Mouse (Mus musculus): Measurements from ENCODE around the gene Mbd6. TPM values are rescaled to one million over a fixed set of nuclear protein-coding genes. Genes with fewer than 3 reads are reported as not detected.
A peak's percentile ranks its signal among the peaks of the same experiment; 100 is the strongest.

Mbd6 gene
- polyA plus RNA-seq, 1 experiment from 2014 or later = 10.6 TPM

DNA sequence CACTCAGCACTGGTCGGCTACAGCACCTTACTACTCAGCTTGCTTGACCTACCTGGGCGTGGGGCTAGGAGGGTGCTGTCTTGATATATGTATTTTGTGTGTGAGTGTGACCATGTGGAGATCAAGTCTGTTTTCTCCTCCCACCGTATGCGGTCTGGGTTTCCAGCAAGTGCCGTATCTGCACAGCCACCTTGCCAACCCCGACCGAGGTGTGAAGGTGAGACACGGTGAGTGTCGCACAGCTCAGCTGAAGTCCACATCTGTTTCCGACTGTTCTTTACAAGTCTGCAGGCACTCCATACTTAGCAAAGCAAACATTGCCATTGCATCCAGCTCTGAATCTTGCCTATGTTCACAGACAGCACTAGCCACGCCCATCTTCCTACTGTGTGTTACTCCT is 14.3 kb upstream of the Mbd6 start:
- Histone ChIP-seq H3K27ac (ENCODE audit: low read length) (no peak overlapping the region), H3K4me2 (ENCODE audit: low read depth, low read length) (no peak overlapping the region), H3K9me3 (ENCODE audit: control insufficient read depth, low read length) (no peaks in the 10 kb centered on the region), H3K27me3 (ENCODE audit: control insufficient read depth, insufficient read depth, low read depth, low read length) (no peaks in the 10 kb centered on the region), H3K4me1 (replicated peaks; ENCODE audit: control insufficient read depth, insufficient read depth, low read length) (no peaks in the 10 kb centered on the region), H3K9ac (ENCODE audit: low read length) (no peak overlapping the region), H3K4me3 (ENCODE audit: low read length) (no peak overlapping the region), H3K36me3 (ENCODE audit: control insufficient read depth, insufficient read depth, low read length) (peaks cover 67% of the 10 kb centered on the region)
- ATAC-seq (ENCODE audit: low read depth) = no peak
- WGBS = 91% methylated on average over 11 of the region's 11 CpGs

DNA sequence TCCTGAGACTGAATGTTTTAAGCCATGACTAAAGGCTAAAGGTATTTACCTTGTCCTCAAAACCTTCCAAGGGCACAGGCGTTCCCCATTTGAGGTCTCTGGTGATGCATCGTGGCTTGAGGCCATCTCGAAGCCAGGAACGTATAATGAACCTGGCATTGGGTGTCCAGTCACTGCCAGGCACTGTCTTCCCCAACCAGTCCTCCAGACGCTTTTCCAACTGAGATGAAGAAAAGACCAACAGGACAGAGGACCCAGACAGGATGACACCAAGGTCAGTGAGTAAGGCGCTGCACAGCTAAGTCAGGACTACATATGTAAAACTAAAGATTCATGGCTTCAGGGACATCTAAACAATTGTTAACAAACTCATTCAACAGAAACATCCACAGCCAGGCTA is 11.5 kb upstream of the Mbd6 start:
- no peak for ATAC-seq (ENCODE audit: low read depth)
- no peak overlapping the region for H3K4me2 ChIP-seq (ENCODE audit: low read depth, low read length)
- no peak overlapping the region for H3K27ac ChIP-seq (ENCODE audit: low read length)
- WGBS = 94% methylated on average over 6 of the region's 6 CpGs
- no peaks in the 10 kb centered on the region for H3K9me3 ChIP-seq (ENCODE audit: control insufficient read depth, low read length)
- no peaks in the 10 kb centered on the region for H3K4me1 ChIP-seq (replicated peaks; ENCODE audit: control insufficient read depth, insufficient read depth, low read length)
- H3K36me3 ChIP-seq (ENCODE audit: control insufficient read depth, insufficient read depth, low read length) = peaks cover 65% of the 10 kb centered on the region
- no peak overlapping the region for H3K4me3 ChIP-seq (ENCODE audit: low read length)
- H3K9ac ChIP-seq (ENCODE audit: low read length) = no peak overlapping the region
- no peaks in the 10 kb centered on the region for H3K27me3 ChIP-seq (ENCODE audit: control insufficient read depth, insufficient read depth, low read depth, low read length)

DNA sequence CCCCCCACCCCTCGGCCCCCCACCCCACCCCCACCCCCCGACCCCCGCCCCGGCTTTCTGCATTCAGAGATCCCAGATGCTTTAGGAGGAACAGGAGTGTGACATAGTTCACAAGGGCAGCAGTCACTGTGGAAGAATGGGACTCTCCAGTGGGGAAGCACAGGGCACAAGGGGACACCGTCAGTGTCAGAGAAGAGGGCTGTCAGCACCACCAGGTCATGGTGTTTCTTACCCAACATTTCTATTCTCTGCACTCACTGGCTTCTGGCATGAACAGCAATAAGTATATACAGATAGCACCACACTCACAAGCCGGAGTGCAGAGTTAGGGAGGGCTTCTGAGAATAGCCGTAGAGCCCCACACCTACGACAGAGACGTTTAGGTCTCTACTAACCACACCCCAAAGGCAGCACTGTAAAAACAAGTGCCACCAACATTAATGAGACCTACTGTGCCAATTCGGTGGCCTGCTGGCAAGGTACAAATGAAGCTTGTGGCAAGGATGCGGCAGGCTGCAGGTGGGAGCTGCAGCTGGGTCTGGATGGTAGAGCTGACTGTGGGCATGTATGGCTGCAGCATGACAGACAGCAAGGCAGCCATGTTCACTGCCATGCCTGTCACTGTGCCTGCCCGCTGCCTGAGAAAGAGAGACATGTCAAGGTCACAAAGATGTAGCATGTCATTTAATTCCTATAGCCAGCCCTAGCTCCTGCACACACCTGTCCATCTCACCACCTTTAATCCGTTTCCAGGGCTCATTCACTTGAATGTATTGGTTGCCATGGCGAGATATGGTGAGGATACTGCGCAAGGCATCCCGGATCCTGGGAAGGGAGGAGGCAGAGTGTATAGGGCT is 8.4 kb upstream of the Mbd6 start:
- Histone ChIP-seq H3K9me3 (ENCODE audit: control insufficient read depth, low read length) (no peaks in the 10 kb centered on the region), H3K4me1 (replicated peaks; ENCODE audit: control insufficient read depth, insufficient read depth, low read length) (peaks cover 9% of the 10 kb centered on the region), H3K4me3 (ENCODE audit: low read length) (no peak overlapping the region), H3K27me3 (ENCODE audit: control insufficient read depth, insufficient read depth, low read depth, low read length) (no peaks in the 10 kb centered on the region), H3K27ac (ENCODE audit: low read length) (no peak overlapping the region), H3K4me2 (ENCODE audit: low read depth, low read length) (no peak overlapping the region), H3K36me3 (ENCODE audit: control insufficient read depth, insufficient read depth, low read length) (peaks cover 57% of the 10 kb centered on the region), H3K9ac (ENCODE audit: low read length) (no peak overlapping the region)
- WGBS = 83% methylated on average over 16 of the region's 16 CpGs
- ATAC-seq (ENCODE audit: low read depth) = no peak

DNA sequence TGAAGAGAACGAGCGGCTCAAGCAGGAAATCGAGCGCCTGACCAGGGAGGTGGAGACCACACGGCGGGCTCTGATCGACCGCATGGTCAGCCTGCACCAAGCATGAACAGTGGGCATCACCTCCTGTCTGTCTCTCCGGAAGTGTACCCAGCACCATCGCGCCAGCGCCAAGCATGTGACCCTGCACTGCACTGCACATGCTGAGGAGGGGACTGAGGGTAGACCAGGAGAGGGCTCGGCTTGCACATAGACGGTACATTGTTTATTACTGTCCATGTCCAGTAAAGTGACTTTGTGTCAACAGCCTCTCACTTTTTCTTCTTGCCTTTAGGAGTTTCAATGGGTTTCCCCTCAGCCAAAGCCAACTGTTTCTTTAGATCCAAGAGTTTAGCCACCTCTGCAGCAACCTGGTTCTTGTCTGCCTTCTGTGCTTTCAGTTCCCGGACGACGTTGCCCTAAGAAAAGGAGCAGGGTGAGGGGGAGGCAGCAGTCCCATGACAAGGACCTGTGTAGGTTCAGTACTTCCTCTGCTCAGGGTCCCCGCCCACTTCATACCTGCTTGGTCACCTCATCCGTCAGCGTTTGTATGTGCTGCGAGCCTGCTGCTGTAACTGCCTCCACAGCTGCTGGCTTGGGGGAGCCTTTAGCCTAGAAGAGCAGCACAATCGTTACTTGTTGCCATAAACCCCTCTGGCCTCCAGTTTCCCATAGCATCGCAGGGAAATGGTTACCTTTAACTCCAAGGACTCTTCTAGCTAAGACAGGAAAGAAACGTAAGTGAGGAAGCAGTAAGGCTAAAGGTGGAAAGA is 7.4 kb upstream of the Mbd6 start:
- no peak for ATAC-seq (ENCODE audit: low read depth)
- peaks cover 48% of the 10 kb centered on the region for H3K36me3 ChIP-seq (ENCODE audit: control insufficient read depth, insufficient read depth, low read length)
- no peak overlapping the region for H3K4me2 ChIP-seq (ENCODE audit: low read depth, low read length)
- H3K27me3 ChIP-seq (ENCODE audit: control insufficient read depth, insufficient read depth, low read depth, low read length) = no peaks in the 10 kb centered on the region
- H3K9me3 ChIP-seq (ENCODE audit: control insufficient read depth, low read length) = no peaks in the 10 kb centered on the region
- H3K4me3 ChIP-seq (ENCODE audit: low read length) = no peak overlapping the region
- no peak overlapping the region for H3K27ac ChIP-seq (ENCODE audit: low read length)
- H3K4me1 ChIP-seq (replicated peaks; ENCODE audit: control insufficient read depth, insufficient read depth, low read length) = peaks cover 18% of the 10 kb centered on the region
- WGBS = 85% methylated on average over 24 of the region's 24 CpGs
- H3K9ac ChIP-seq (ENCODE audit: low read length) = no peak overlapping the region

DNA sequence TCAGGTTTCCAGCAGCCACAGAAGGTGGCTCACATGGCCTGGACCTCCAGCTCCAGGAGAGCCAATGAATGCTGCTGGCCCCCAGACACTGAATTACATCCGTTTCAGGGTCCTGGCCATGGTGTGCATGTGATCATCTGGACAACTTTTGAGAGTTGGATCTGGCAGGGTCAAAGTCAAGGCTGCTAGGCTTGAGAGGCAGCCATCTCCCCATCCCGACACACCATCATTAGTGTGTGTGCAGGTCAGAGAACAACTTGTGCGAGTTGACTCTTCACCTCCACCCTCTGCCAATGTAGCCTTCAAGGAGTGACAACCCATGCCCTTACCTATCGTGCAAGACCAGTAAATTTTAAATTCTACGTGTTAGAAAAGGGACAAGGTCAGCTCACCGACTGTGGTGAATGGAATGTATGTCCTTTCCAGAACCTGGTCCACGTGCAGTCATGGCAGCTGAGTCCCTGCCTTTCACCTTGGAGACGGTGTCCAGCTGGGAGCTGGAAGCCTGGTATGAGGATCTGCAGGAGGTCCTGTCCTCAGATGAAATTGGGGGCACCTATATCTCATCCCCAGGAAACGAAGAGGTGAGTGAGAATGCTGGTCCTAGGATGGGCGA is 6.2 kb upstream of the Mbd6 start:
- no peak overlapping the region for H3K4me3 ChIP-seq (ENCODE audit: low read length)
- H3K27ac ChIP-seq (ENCODE audit: low read length) = no peak overlapping the region
- peaks cover 18% of the 10 kb centered on the region for H3K4me1 ChIP-seq (replicated peaks; ENCODE audit: control insufficient read depth, insufficient read depth, low read length)
- no peak for ATAC-seq (ENCODE audit: low read depth)
- H3K9me3 ChIP-seq (ENCODE audit: control insufficient read depth, low read length) = no peaks in the 10 kb centered on the region
- 88% methylated on average over 10 of the region's 10 CpGs for WGBS
- H3K36me3 ChIP-seq (ENCODE audit: control insufficient read depth, insufficient read depth, low read length) = peaks cover 44% of the 10 kb centered on the region
- H3K9ac ChIP-seq (ENCODE audit: low read length) = no peak overlapping the region
- H3K4me2 ChIP-seq (ENCODE audit: low read depth, low read length) = no peak overlapping the region
- H3K27me3 ChIP-seq (ENCODE audit: control insufficient read depth, insufficient read depth, low read depth, low read length) = no peaks in the 10 kb centered on the region

DNA sequence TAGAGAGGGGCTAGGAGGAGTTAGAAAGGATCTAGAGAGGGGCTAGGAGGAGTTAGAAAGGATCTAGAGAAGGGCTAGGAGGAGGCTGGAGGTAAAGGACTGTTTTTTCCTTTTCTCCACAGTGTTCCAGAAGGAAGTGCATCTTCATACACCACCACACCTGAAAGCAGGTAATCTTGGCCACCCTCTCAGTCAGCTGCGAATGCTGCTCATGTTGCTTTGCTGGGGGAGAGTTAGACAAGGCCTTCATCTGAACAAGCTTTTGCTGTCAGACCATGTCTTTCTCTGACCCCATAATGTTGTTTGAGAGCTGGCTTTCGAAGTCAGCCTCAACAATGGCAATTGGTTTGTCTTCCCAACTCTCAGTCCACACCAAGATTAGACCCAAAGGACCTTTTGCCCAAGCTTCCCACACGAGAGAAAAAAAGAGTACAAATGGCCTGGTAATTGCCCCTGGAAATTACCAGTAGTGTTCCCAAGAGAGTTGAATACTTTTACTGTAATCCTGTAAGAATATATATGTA is 4.8 kb upstream of the Mbd6 start:
- Histone ChIP-seq H3K9ac (ENCODE audit: low read length) (no peak overlapping the region), H3K9me3 (ENCODE audit: control insufficient read depth, low read length) (no peaks in the 10 kb centered on the region), H3K4me3 (ENCODE audit: low read length) (no peak overlapping the region), H3K4me2 (ENCODE audit: low read depth, low read length) (no peak overlapping the region), H3K27ac (ENCODE audit: low read length) (no peak overlapping the region), H3K36me3 (ENCODE audit: control insufficient read depth, insufficient read depth, low read length) (peaks cover 36% of the 10 kb centered on the region), H3K4me1 (replicated peaks; ENCODE audit: control insufficient read depth, insufficient read depth, low read length) (peaks cover 22% of the 10 kb centered on the region), H3K27me3 (ENCODE audit: control insufficient read depth, insufficient read depth, low read depth, low read length) (no peaks in the 10 kb centered on the region)
- 88% methylated on average over 3 of the region's 3 CpGs for WGBS
- no peak for ATAC-seq (ENCODE audit: low read depth)

DNA sequence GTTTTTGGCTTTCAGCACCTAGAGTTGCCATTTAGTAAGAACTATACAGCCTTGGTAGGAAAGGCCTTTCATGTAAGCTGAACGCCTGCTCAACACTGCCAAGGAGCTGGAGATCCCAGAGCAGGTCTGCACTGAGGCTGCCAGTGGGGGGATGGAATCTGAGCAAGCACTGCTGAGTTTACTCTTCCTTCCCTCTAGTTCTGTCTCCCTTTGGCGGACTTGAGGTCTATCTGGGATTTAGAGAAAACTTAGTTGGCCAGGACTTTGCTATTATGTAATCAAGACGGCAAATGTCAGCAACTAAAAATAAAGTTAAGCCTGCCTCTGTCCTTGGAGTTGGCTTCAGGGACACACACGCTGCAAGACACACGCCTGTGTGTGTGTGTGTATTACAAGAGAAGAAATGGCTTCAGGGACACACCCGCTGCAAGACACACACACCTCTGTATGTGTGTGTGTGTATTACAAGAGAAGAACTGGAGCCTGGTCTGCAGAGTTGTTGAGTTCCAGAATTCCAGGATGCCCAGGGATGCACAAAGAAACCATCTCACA is 4.2 kb upstream of the Mbd6 start:
- Histone ChIP-seq H3K4me2 (ENCODE audit: low read depth, low read length) (peak overlapping the region; percentile 75; the same call in 1 of the 2 replicates), H3K4me1 (replicated peaks; ENCODE audit: control insufficient read depth, insufficient read depth, low read length) (peaks cover 22% of the 10 kb centered on the region), H3K27me3 (ENCODE audit: control insufficient read depth, insufficient read depth, low read depth, low read length) (no peaks in the 10 kb centered on the region), H3K36me3 (ENCODE audit: control insufficient read depth, insufficient read depth, low read length) (peaks cover 36% of the 10 kb centered on the region), H3K27ac (ENCODE audit: low read length) (peak overlapping the region; percentile 32), H3K4me3 (ENCODE audit: low read length) (peak overlapping the region; percentile 15; the same call in 1 of the 2 replicates), H3K9ac (ENCODE audit: low read length) (no peak overlapping the region; the same call in 1 of the 2 replicates), H3K9me3 (ENCODE audit: control insufficient read depth, low read length) (no peaks in the 10 kb centered on the region)
- WGBS = 56% methylated on average over 6 of the region's 6 CpGs
- ATAC-seq (ENCODE audit: low read depth) = no peak

DNA sequence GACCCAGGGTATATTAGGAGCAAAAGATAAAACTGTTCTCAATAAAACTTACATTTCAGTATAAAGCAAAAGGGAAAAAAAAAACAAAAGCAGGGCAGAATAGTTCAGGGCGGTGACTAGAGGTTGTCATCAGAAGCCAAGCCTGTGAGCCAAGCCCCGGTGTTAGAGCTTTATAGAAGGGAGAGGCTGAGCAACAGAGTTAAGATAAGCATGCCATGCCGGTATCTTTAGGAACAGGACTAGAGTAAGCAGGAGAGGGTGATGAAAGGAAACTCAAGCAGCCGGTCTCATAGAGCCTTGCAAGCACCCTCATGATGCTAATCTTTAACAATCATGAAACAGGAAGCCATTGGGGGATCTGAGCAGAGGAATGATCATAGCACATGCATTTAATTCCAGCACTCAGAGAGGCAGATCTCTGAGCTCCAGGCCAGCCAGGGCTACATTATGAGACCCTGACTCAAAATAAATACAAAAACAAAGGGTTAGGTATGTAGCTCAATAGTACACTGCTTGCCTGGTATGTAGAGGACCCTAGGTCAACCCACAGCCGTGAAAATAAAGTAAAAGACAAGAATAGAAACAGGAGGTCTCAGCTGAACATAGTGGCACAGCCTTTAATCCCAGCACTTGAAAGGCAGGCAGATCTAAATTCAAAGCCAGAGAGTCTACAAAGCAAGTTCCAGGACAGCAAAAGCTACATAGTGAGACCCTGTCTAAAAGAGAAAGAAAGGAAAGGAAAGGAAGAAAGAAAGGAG is 3.2 kb upstream of the Mbd6 start:
- Histone ChIP-seq H3K36me3 (ENCODE audit: control insufficient read depth, insufficient read depth, low read length) (peaks cover 29% of the 10 kb centered on the region), H3K27ac (ENCODE audit: low read length) (peak overlapping the region; percentile 94; the same call in 1 of the 2 replicates), H3K4me3 (ENCODE audit: low read length) (peak overlapping the region; percentile 84), H3K4me1 (replicated peaks; ENCODE audit: control insufficient read depth, insufficient read depth, low read length) (peaks cover 31% of the 10 kb centered on the region), H3K4me2 (ENCODE audit: low read depth, low read length) (peak overlapping the region; percentile 75), H3K27me3 (ENCODE audit: control insufficient read depth, insufficient read depth, low read depth, low read length) (no peaks in the 10 kb centered on the region), H3K9ac (ENCODE audit: low read length) (peak overlapping the region; percentile 84), H3K9me3 (ENCODE audit: control insufficient read depth, low read length) (no peaks in the 10 kb centered on the region)
- no peak for ATAC-seq (ENCODE audit: low read depth)
- WGBS = 22% methylated on average over 5 of the region's 5 CpGs

Measured in lung, embryonic 16.5 days (tissue).